Mouse (Mus musculus) limb, embryonic 15.5 days (tissue): ENCODE results near the gene Itpkc. TPM values are rescaled to one million over a fixed set of nuclear protein-coding genes. Genes with fewer than 3 reads are reported as not detected.

Source experiments
- ATAC-seq: fragments of 200-750 bp; cut with Nextera tagmentation; 2 replicates; pipeline ENCODE4 v1.8.0; 2017; ENCODE audit warnings: low read depth, moderate TSS enrichment; ENCODE audit not compliant: insufficient number of reproducible peaks, low FRiP score, low TSS enrichment
- H3K27ac ChIP-seq: fragments of 300-500 bp; sonication (generic); 2 replicates; pipeline ENCODE4 v1.5.1; 2015; ENCODE audit warnings: moderate library complexity, mild to moderate bottlenecking, inconsistent platforms
- H3K27me3 ChIP-seq: fragments of 300-500 bp; sonication (generic); 2 replicates; pipeline ENCODE4 v1.6.1; 2015; ENCODE audit warnings: inconsistent platforms
- H3K36me3 ChIP-seq: fragments of 300-500 bp; sonication (generic); 2 replicates; pipeline ENCODE4 v1.6.1; 2015; ENCODE audit warnings: inconsistent platforms
- H3K4me1 ChIP-seq: fragments of 300-500 bp; sonication (generic); 2 replicates; pipeline ENCODE4 v1.6.1; 2015; ENCODE audit warnings: inconsistent platforms
- H3K4me2 ChIP-seq: fragments of 300-500 bp; sonication (generic); 2 replicates; pipeline ENCODE4 v1.6.1; 2015; ENCODE audit warnings: mild to moderate bottlenecking, inconsistent platforms
- H3K4me3 ChIP-seq: fragments of 300-500 bp; sonication (generic); 2 replicates; pipeline ENCODE4 v1.5.1; 2015; ENCODE audit warnings: mild to moderate bottlenecking, inconsistent platforms
- H3K9ac ChIP-seq: fragments of 300-500 bp; sonication (generic); 2 replicates; pipeline ENCODE4 v1.6.1; 2015; ENCODE audit warnings: inconsistent platforms
- H3K9me3 ChIP-seq: fragments of 300-500 bp; sonication (generic); 2 replicates; pipeline ENCODE4 v1.6.1; 2016; ENCODE audit warnings: inconsistent platforms
- WGBS: fragments of 180-500 bp; shearing (Covaris S2); methylation state at CpG from one replicate; pipeline ENCODE4 v1.1.7; 2015; 5-methylcytosine and 5-hydroxymethylcytosine counted together
- polyA plus RNA-seq: library from polyadenylated mRNA; unstranded; fragments of >200 nt; fragmentation: Nextera tagmentation; extraction: Ambion mirVana; gene quantifications from 2 replicates; pipeline ENCODE4 v1.2.1, GENCODE M21; 2015

The Itpkc gene
- polyA plus RNA-seq, 1 experiment from 2014 or later = 12.1 TPM

- WGBS = 78% methylated on average over 1 of the region's 1 CpGs
- no peak overlapping the region for H3K4me2 ChIP-seq
- peaks cover 16% of the 10 kb centered on the region for H3K4me1 ChIP-seq
- no peaks in the 10 kb centered on the region for H3K27me3 ChIP-seq
- no peak overlapping the region for H3K4me3 ChIP-seq
- H3K27ac ChIP-seq = 0 out of 2 replicates have a peak overlapping the region, but pooled peaks have one; percentile 27
- no peak overlapping the region for H3K9ac ChIP-seq
- no peak for ATAC-seq
- peaks cover 34% of the 10 kb centered on the region for H3K36me3 ChIP-seq
- no peaks in the 10 kb centered on the region for H3K9me3 ChIP-seq
Observed at GRCm38 (mm10) chr7:27182498-27182897, 46.0 kb downstream of the Itpkc start.

GRCm38 (mm10) chr7:27180837-27181695 is 47.4 kb downstream of the Itpkc start, which contains the start of the genes Gm21983 and Mia:
Gm21983 (minus strand) TSS chr7:27181086.
Mia (minus strand) TSS chr7:27181157.
- peak within 1 kb of the TSS; percentile 87 for H3K27ac ChIP-seq
- H3K4me1 ChIP-seq = peaks cover 16% of the 10 kb centered on the region
- ATAC-seq = peak; percentile 4; the same call in 1 of the 2 replicates
- peaks cover 21% of the 10 kb centered on the region for H3K36me3 ChIP-seq
- peak within 1 kb of the TSS; percentile 55 for H3K4me2 ChIP-seq
- WGBS = 58% methylated on average over 14 of the region's 14 CpGs
- H3K9me3 ChIP-seq = no peaks in the 10 kb centered on the region
- H3K27me3 ChIP-seq = no peaks in the 10 kb centered on the region
- peak within 1 kb of the TSS; percentile 14; the same call in 1 of the 2 replicates for H3K9ac ChIP-seq
- peak within 1 kb of the TSS; percentile 84 for H3K4me3 ChIP-seq

GRCm38 (mm10) chr7:27180036-27180435 is 48.4 kb downstream of the Itpkc start:
- Histone ChIP-seq H3K27me3 (no peaks in the 10 kb centered on the region), H3K4me3 (peak overlapping the region; percentile 84), H3K9me3 (no peaks in the 10 kb centered on the region), H3K4me2 (peak overlapping the region; percentile 55), H3K36me3 (peaks cover 21% of the 10 kb centered on the region), H3K9ac (no peak overlapping the region), H3K27ac (peak overlapping the region; percentile 87), H3K4me1 (peaks cover 16% of the 10 kb centered on the region)
- WGBS = 46% methylated on average over 5 of the region's 5 CpGs
- ATAC-seq = no peak

- Histone ChIP-seq H3K9ac (no peak overlapping the region), H3K9me3 (no peaks in the 10 kb centered on the region), H3K27me3 (no peaks in the 10 kb centered on the region), H3K4me2 (peak overlapping the region; percentile 55), H3K4me1 (peaks cover 16% of the 10 kb centered on the region), H3K4me3 (peak overlapping the region; percentile 84), H3K27ac (peak overlapping the region; percentile 87), H3K36me3 (peaks cover 21% of the 10 kb centered on the region)
- 43% methylated on average over 16 of the region's 16 CpGs for WGBS
- ATAC-seq = no peak
Observed at GRCm38 (mm10) chr7:27179217-27179918, 49.1 kb downstream of the Itpkc start.

GRCm38 (mm10) chr7:27178324-27179216 is 49.9 kb downstream of the Itpkc start, which contains the start of gene Rab4b:
Rab4b (minus strand) TSS chr7:27178896.
- Histone ChIP-seq H3K4me3 (peak within 1 kb of the TSS; percentile 84), H3K36me3 (peaks cover 26% of the 10 kb centered on the region), H3K4me1 (peaks cover 16% of the 10 kb centered on the region), H3K4me2 (peak within 1 kb of the TSS; percentile 55), H3K9ac (peak within 1 kb of the TSS; percentile 61), H3K27ac (peak within 1 kb of the TSS; percentile 98), H3K27me3 (no peaks in the 10 kb centered on the region), H3K9me3 (no peaks in the 10 kb centered on the region)
- under 1% methylated on average over 52 of the region's 53 CpGs for WGBS
- peak; percentile 97 for ATAC-seq

GRCm38 (mm10) chr7:27177942-27178323 is 50.5 kb downstream of the Itpkc start:
- no peaks in the 10 kb centered on the region for H3K27me3 ChIP-seq
- H3K27ac ChIP-seq = peak overlapping the region; percentile 98
- H3K4me2 ChIP-seq = peak overlapping the region; percentile 46
- H3K9ac ChIP-seq = 0 out of 2 replicates have a peak overlapping the region, but pooled peaks have one; percentile 61
- WGBS = 18% methylated on average over 4 of the region's 4 CpGs
- H3K9me3 ChIP-seq = no peaks in the 10 kb centered on the region
- H3K4me3 ChIP-seq = peak overlapping the region; percentile 84
- peaks cover 32% of the 10 kb centered on the region for H3K36me3 ChIP-seq
- H3K4me1 ChIP-seq = peaks cover 16% of the 10 kb centered on the region
- ATAC-seq = no peak

GRCm38 (mm10) chr7:27174896-27175295 is 53.6 kb downstream of the Itpkc start:
- no peak overlapping the region for H3K27ac ChIP-seq
- H3K27me3 ChIP-seq = no peaks in the 10 kb centered on the region
- peaks cover 54% of the 10 kb centered on the region for H3K36me3 ChIP-seq
- H3K4me1 ChIP-seq = peaks cover 8% of the 10 kb centered on the region
- no peak overlapping the region for H3K4me2 ChIP-seq
- 95% methylated on average over 7 of the region's 7 CpGs for WGBS
- no peaks in the 10 kb centered on the region for H3K9me3 ChIP-seq
- no peak overlapping the region for H3K4me3 ChIP-seq
- ATAC-seq = no peak
- no peak overlapping the region for H3K9ac ChIP-seq

- H3K36me3 ChIP-seq = peaks cover 54% of the 10 kb centered on the region
Observed at GRCm38 (mm10) chr7:27174496-27174895, 54.0 kb downstream of the Itpkc start.

GRCm38 (mm10) chr7:27170981-27171380 is 57.5 kb downstream of the Itpkc start:
- Histone ChIP-seq H3K4me2 (no peak overlapping the region), H3K36me3 (peaks cover 54% of the 10 kb centered on the region), H3K27ac (no peak overlapping the region), H3K27me3 (no peaks in the 10 kb centered on the region), H3K4me1 (peaks cover 12% of the 10 kb centered on the region), H3K4me3 (no peak overlapping the region), H3K9me3 (no peaks in the 10 kb centered on the region), H3K9ac (no peak overlapping the region)
- WGBS = 85% methylated on average over 3 of the region's 3 CpGs
- no peak for ATAC-seq

More at GRCm38 (mm10) chr7:27174496-27174895, 54.0 kb downstream of the Itpkc start:
- Histone ChIP-seq H3K4me1 (peaks cover 4% of the 10 kb centered on the region), H3K27me3 (no peaks in the 10 kb centered on the region), H3K9ac (no peak overlapping the region), H3K4me3 (no peak overlapping the region), H3K4me2 (no peak overlapping the region), H3K9me3 (no peaks in the 10 kb centered on the region), H3K27ac (no peak overlapping the region)
- WGBS = 96% methylated on average over 15 of the region's 15 CpGs
- ATAC-seq = no peak

GRCm38 (mm10) chr7:27168371-27168770 is 60.1 kb downstream of the Itpkc start:
- no peak for ATAC-seq
- no peak overlapping the region for H3K27ac ChIP-seq

GRCm38 (mm10) chr7:27167475-27168094 is 60.9 kb downstream of the Itpkc start:
- H3K27me3 ChIP-seq = no peaks in the 10 kb centered on the region
- peak overlapping the region; percentile 98 for H3K27ac ChIP-seq
- H3K4me1 ChIP-seq = peaks cover 43% of the 10 kb centered on the region
- peaks cover 44% of the 10 kb centered on the region for H3K36me3 ChIP-seq
- H3K4me2 ChIP-seq = peak overlapping the region; percentile 83
- peak overlapping the region; percentile 74; the same call in 1 of the 2 replicates for H3K9ac ChIP-seq
- no peak for ATAC-seq
- peak overlapping the region; percentile 77 for H3K4me3 ChIP-seq
- H3K9me3 ChIP-seq = no peaks in the 10 kb centered on the region
- WGBS = 77% methylated on average over 11 of the region's 11 CpGs

More at GRCm38 (mm10) chr7:27168371-27168770, 60.1 kb downstream of the Itpkc start:
- Histone ChIP-seq H3K36me3 (peaks cover 44% of the 10 kb centered on the region), H3K4me1 (peaks cover 36% of the 10 kb centered on the region), H3K9ac (no peak overlapping the region), H3K4me3 (no peak overlapping the region), H3K9me3 (no peaks in the 10 kb centered on the region), H3K4me2 (no peak overlapping the region), H3K27me3 (no peaks in the 10 kb centered on the region)
- 73% methylated on average over 5 of the region's 5 CpGs for WGBS
